Mouse (Mus musculus): ENCODE results near the gene Dnmt3a.

GRCm38 (mm10) chr12:3833851-3834273, 28.1 kb downstream of the Dnmt3a start:
- TF ChIP-seq MAZ (IDR thresholded peaks at IDR 0.05; ENCODE audit: low read depth, low read length) (no peak; the same call in 1 of the 2 replicates), SIN3A (IDR thresholded peaks at IDR 0.05; ENCODE audit: low read length) (no peak), CTCF (IDR thresholded peaks at IDR 0.05 in 2 of 3, conservative IDR thresholded peaks at IDR 0.05 in 1 of 3; ENCODE audit: control insufficient read depth in 1 of 3, insufficient read depth in 1 of 3, low read depth in 2 of 3, low read length in 3 of 3, poor library complexity in 1 of 3, severe bottlenecking in 1 of 3) (no peak), MAX (IDR thresholded peaks at IDR 0.05; ENCODE audit: low read length) (no peak), GABPA (IDR thresholded peaks at IDR 0.05; ENCODE audit: low read depth, low read length) (no peak), NELFE (IDR thresholded peaks at IDR 0.05; ENCODE audit: low read depth, low read length) (no peak), MEF2A (IDR thresholded peaks at IDR 0.05; ENCODE audit: extremely low read depth, insufficient replicate concordance, low read depth, low read length, poor library complexity, severe bottlenecking) (no peak), KAT2A (conservative IDR thresholded peaks at IDR 0.05; ENCODE audit: low read depth, low read length) (no peak), EP300 (IDR thresholded peaks at IDR 0.05; ENCODE audit: low read depth in 1 of 2, low read length in 2 of 2) (no peak), ZC3H11A (IDR thresholded peaks at IDR 0.05; ENCODE audit: low read depth, low read length) (no peak)

Data from MEL (cell line).